Mouse (Mus musculus) cerebellum, adult 2 months (tissue): ENCODE data around the gene Itpkb. TPM values are rescaled to one million over a fixed set of nuclear protein-coding genes. Genes with fewer than 3 reads are reported as not detected.
A peak's percentile ranks its signal among the peaks of the same experiment; 100 is the strongest.

Experiments
- DNase-seq, 2 experiments: peaks; one replicate each; pipeline ENCODE4 v3.0.0; 2021
- H3K27ac ChIP-seq: fragments of 200-500 bp; 2 replicates; pipeline ENCODE4 v1.5.1; 2012; ENCODE audit warnings: low read length, control low read depth, inconsistent platforms; ENCODE audit not compliant: insufficient read depth
- H3K27me3 ChIP-seq: fragments of 200-500 bp; 2 replicates; pipeline ENCODE4 v1.6.1; 2012; ENCODE audit warnings: inconsistent platforms, mild to moderate bottlenecking, low read length, moderate library complexity; ENCODE audit not compliant: control insufficient read depth, insufficient read depth
- H3K4me1 ChIP-seq: fragments of 200-500 bp; 2 replicates; pipeline ENCODE4 v1.6.1; 2011; ENCODE audit warnings: low read length; ENCODE audit not compliant: control insufficient read depth, insufficient read depth
- H3K4me3 ChIP-seq: fragments of 200-500 bp; replicated peaks from 2 replicates; pipeline ENCODE3; 2011; ENCODE audit warnings: mild to moderate bottlenecking, low read depth, low read length, control low read depth; ENCODE audit not compliant: insufficient read depth
- CTCF ChIP-seq: fragments of 200-500 bp; IDR thresholded peaks from 2 replicates; pipeline ENCODE4 v1.5.1; 2011; ENCODE audit warnings: low read depth, mild to moderate bottlenecking, control low read depth, low read length, moderate library complexity, borderline replicate concordance; ENCODE audit not compliant: insufficient read depth
- POLR2A ChIP-seq: fragments of 200-500 bp; IDR thresholded peaks from 2 replicates; pipeline ENCODE4 v1.6.1; 2011; ENCODE audit warnings: low read length, control low read depth, borderline replicate concordance; ENCODE audit not compliant: insufficient read depth
- WGBS: fragments of 180-500 bp; shearing (Covaris S2); methylation state at CpG from one replicate; pipeline ENCODE4 v1.1.7; 2018; 5-methylcytosine and 5-hydroxymethylcytosine counted together
- polyA plus RNA-seq: library from polyadenylated mRNA; depleted of rRNA; stranded (reverse); fragments of >200 nt; gene quantifications from 2 replicates; pipeline ENCODE4 v1.2.3, GENCODE M21; 2012

Itpkb gene
- polyA plus RNA-seq, 1 experiment = 34.1 TPM

- no peak overlapping the region for H3K27ac ChIP-seq
- no peak for DNase-seq
- WGBS = 81% methylated on average over 4 of the region's 4 CpGs
- TF ChIP-seq CTCF (no peak), POLR2A (no peak)
- no peaks in the 10 kb centered on the region for H3K4me1 ChIP-seq
- no peaks in the 10 kb centered on the region for H3K27me3 ChIP-seq
- H3K4me3 ChIP-seq = no peak overlapping the region
These were observed 23.8 kb downstream of the Itpkb start for GRCm38 (mm10) chr1:180354129-180354528.

GRCm38 (mm10) chr1:180354976-180355730, 24.9 kb downstream of the Itpkb start:
- H3K4me3 ChIP-seq = no peak overlapping the region
- WGBS = 95% methylated on average over 13 of the region's 13 CpGs
- H3K4me1 ChIP-seq = no peaks in the 10 kb centered on the region
- H3K27ac ChIP-seq = no peak overlapping the region
- no peaks in the 10 kb centered on the region for H3K27me3 ChIP-seq
- no peak for DNase-seq
- no peak for TF ChIP-seq POLR2A

GRCm38 (mm10) chr1:180356176-180356575, 25.9 kb downstream of the Itpkb start:
- WGBS = 89% methylated on average over 4 of the region's 4 CpGs
- Histone ChIP-seq H3K27me3 (no peaks in the 10 kb centered on the region), H3K27ac (no peak overlapping the region), H3K4me3 (no peak overlapping the region), H3K4me1 (no peaks in the 10 kb centered on the region)
- no peak for TF ChIP-seq CTCF
- no peak for TF ChIP-seq POLR2A
- no peak for DNase-seq

GRCm38 (mm10) chr1:180356857-180357256, 26.6 kb downstream of the Itpkb start:
- no peak overlapping the region for H3K4me3 ChIP-seq
- 79% methylated on average over 6 of the region's 6 CpGs for WGBS
- peaks cover 3% of the 10 kb centered on the region; the same call in 1 of the 2 replicates for H3K4me1 ChIP-seq
- no peak overlapping the region for H3K27ac ChIP-seq
- TF ChIP-seq POLR2A (no peak), CTCF (no peak)
- DNase-seq = no peak
- H3K27me3 ChIP-seq = no peaks in the 10 kb centered on the region

- DNase-seq = no peak
- peaks cover 4% of the 10 kb centered on the region; the same call in 1 of the 2 replicates for H3K4me1 ChIP-seq
- no peaks in the 10 kb centered on the region for H3K27me3 ChIP-seq
- 78% methylated on average over 7 of the region's 7 CpGs for WGBS
- H3K27ac ChIP-seq = peak overlapping the region; percentile 11; the same call in 1 of the 2 replicates
- TF ChIP-seq CTCF = no peak
- TF ChIP-seq POLR2A = no peak
- H3K4me3 ChIP-seq = no peak overlapping the region
These were observed 27.6 kb downstream of the Itpkb start for GRCm38 (mm10) chr1:180357893-180358331.

- Histone ChIP-seq H3K4me1 (peaks cover 4% of the 10 kb centered on the region; the same call in 1 of the 2 replicates), H3K4me3 (no peak overlapping the region), H3K27ac (no peak overlapping the region), H3K27me3 (no peaks in the 10 kb centered on the region)
- DNase-seq = no peak
- TF ChIP-seq CTCF (no peak), POLR2A (no peak)
- WGBS = 90% methylated on average over 9 of the region's 9 CpGs
These were observed 28.2 kb downstream of the Itpkb start for GRCm38 (mm10) chr1:180358466-180358865.

- H3K27me3 ChIP-seq = no peaks in the 10 kb centered on the region
- DNase-seq = no peak
- H3K4me3 ChIP-seq = no peak overlapping the region
- WGBS = 81% methylated on average over 5 of the region's 5 CpGs
- H3K4me1 ChIP-seq = peaks cover 4% of the 10 kb centered on the region; the same call in 1 of the 2 replicates
- no peak overlapping the region for H3K27ac ChIP-seq
- TF ChIP-seq CTCF = no peak
- TF ChIP-seq POLR2A = no peak
These were observed 29.0 kb downstream of the Itpkb start for GRCm38 (mm10) chr1:180359311-180359710.

- peaks cover 8% of the 10 kb centered on the region; the same call in 1 of the 2 replicates for H3K4me1 ChIP-seq
- DNase-seq = peak; percentile 71 to 83
- peak overlapping the region; percentile 11 for H3K27ac ChIP-seq
- no peaks in the 10 kb centered on the region for H3K27me3 ChIP-seq
- WGBS = 10% methylated on average over 4 of the region's 4 CpGs
- no peak overlapping the region for H3K4me3 ChIP-seq
- TF ChIP-seq POLR2A (no peak), CTCF (no peak)
These were observed 31.9 kb downstream of the Itpkb start for GRCm38 (mm10) chr1:180362176-180362575.
